Mouse (Mus musculus): ENCODE measurements around the gene Cldn11. TPM values are rescaled to one million over a fixed set of nuclear protein-coding genes. Genes with fewer than 3 reads are reported as not detected.

Cldn11 gene
- polyA plus RNA-seq, 1 experiment, result 337 TPM

- H3K27me3 ChIP-seq (ENCODE audit: control insufficient read depth, insufficient read depth, low read length), result no peaks in the 10 kb centered on the region
- WGBS, result 85% methylated on average over 3 of the region's 3 CpGs
- no peaks in the 10 kb centered on the region for H3K4me1 ChIP-seq (ENCODE audit: control insufficient read depth, insufficient read depth, low read length)
- no peak overlapping the region for H3K27ac ChIP-seq (ENCODE audit: insufficient read depth, low read length)
- no peak overlapping the region for H3K4me3 ChIP-seq (replicated peaks; ENCODE audit: insufficient read depth, low read depth, low read length)
- no peak for DNase-seq
- TF ChIP-seq POLR2A (IDR thresholded peaks at IDR 0.05; ENCODE audit: borderline replicate concordance, insufficient read depth, low read length) (no peak), CTCF (IDR thresholded peaks at IDR 0.05; ENCODE audit: borderline replicate concordance, insufficient read depth, low read depth, low read length) (no peak)
Observed at GRCm38 (mm10) chr3:31205167-31205566, 55.4 kb downstream of the Cldn11 start.

GRCm38 (mm10) chr3:31208046-31208445 lies 58.3 kb downstream of the Cldn11 start:
- no peak overlapping the region for H3K27ac ChIP-seq (ENCODE audit: insufficient read depth, low read length)
- peaks cover 8% of the 10 kb centered on the region; the same call in 1 of the 2 replicates for H3K4me1 ChIP-seq (ENCODE audit: control insufficient read depth, insufficient read depth, low read length)
- H3K4me3 ChIP-seq (replicated peaks; ENCODE audit: insufficient read depth, low read depth, low read length), result no peak overlapping the region
- no peaks in the 10 kb centered on the region for H3K27me3 ChIP-seq (ENCODE audit: control insufficient read depth, insufficient read depth, low read length)
- WGBS, result 77% methylated on average over 4 of the region's 4 CpGs
- TF ChIP-seq CTCF (IDR thresholded peaks at IDR 0.05; ENCODE audit: borderline replicate concordance, insufficient read depth, low read depth, low read length) (no peak), POLR2A (IDR thresholded peaks at IDR 0.05; ENCODE audit: borderline replicate concordance, insufficient read depth, low read length) (no peak)
- no peak for DNase-seq

- WGBS, result 38% methylated on average over 6 of the region's 6 CpGs
- TF ChIP-seq CTCF (IDR thresholded peaks at IDR 0.05; ENCODE audit: borderline replicate concordance, insufficient read depth, low read depth, low read length), result no peak
- no peak for TF ChIP-seq POLR2A (IDR thresholded peaks at IDR 0.05; ENCODE audit: borderline replicate concordance, insufficient read depth, low read length)
- no peak overlapping the region for H3K4me3 ChIP-seq (replicated peaks; ENCODE audit: insufficient read depth, low read depth, low read length)
- peak in 1 of 2 experiments; percentile 8 for DNase-seq
- no peak overlapping the region for H3K27ac ChIP-seq (ENCODE audit: insufficient read depth, low read length)
- H3K27me3 ChIP-seq (ENCODE audit: control insufficient read depth, insufficient read depth, low read length), result no peaks in the 10 kb centered on the region
- peaks cover 12% of the 10 kb centered on the region; the same call in 1 of the 2 replicates for H3K4me1 ChIP-seq (ENCODE audit: control insufficient read depth, insufficient read depth, low read length)
Observed at GRCm38 (mm10) chr3:31208458-31208994, 58.8 kb downstream of the Cldn11 start.

- no peak for DNase-seq
- WGBS, result 40% methylated on average over 19 of the region's 19 CpGs
- H3K4me3 ChIP-seq (replicated peaks; ENCODE audit: insufficient read depth, low read depth, low read length), result no peak overlapping the region
- H3K27me3 ChIP-seq (ENCODE audit: control insufficient read depth, insufficient read depth, low read length), result no peaks in the 10 kb centered on the region
- peaks cover 16% of the 10 kb centered on the region for H3K4me1 ChIP-seq (ENCODE audit: control insufficient read depth, insufficient read depth, low read length)
- H3K27ac ChIP-seq (ENCODE audit: insufficient read depth, low read length), result no peak overlapping the region
- no peak for TF ChIP-seq POLR2A (IDR thresholded peaks at IDR 0.05; ENCODE audit: borderline replicate concordance, insufficient read depth, low read length)
- TF ChIP-seq CTCF (IDR thresholded peaks at IDR 0.05; ENCODE audit: borderline replicate concordance, insufficient read depth, low read depth, low read length), result no peak
Observed at GRCm38 (mm10) chr3:31209001-31209400, 59.3 kb downstream of the Cldn11 start.

- Histone ChIP-seq H3K4me1 (ENCODE audit: control insufficient read depth, insufficient read depth, low read length) (peaks cover 17% of the 10 kb centered on the region), H3K4me3 (replicated peaks; ENCODE audit: insufficient read depth, low read depth, low read length) (no peak overlapping the region), H3K27me3 (ENCODE audit: control insufficient read depth, insufficient read depth, low read length) (no peaks in the 10 kb centered on the region), H3K27ac (ENCODE audit: insufficient read depth, low read length) (peak overlapping the region; percentile 97)
- no peak for DNase-seq
- TF ChIP-seq POLR2A (IDR thresholded peaks at IDR 0.05; ENCODE audit: borderline replicate concordance, insufficient read depth, low read length) (no peak), CTCF (IDR thresholded peaks at IDR 0.05; ENCODE audit: borderline replicate concordance, insufficient read depth, low read depth, low read length) (no peak)
- WGBS, result 74% methylated on average over 9 of the region's 9 CpGs
Observed at GRCm38 (mm10) chr3:31212205-31213038, 62.7 kb downstream of the Cldn11 start.

GRCm38 (mm10) chr3:31213802-31214201 lies 64.1 kb downstream of the Cldn11 start:
- Histone ChIP-seq H3K27ac (ENCODE audit: insufficient read depth, low read length) (peak overlapping the region; percentile 97), H3K4me1 (ENCODE audit: control insufficient read depth, insufficient read depth, low read length) (peaks cover 17% of the 10 kb centered on the region), H3K27me3 (ENCODE audit: control insufficient read depth, insufficient read depth, low read length) (no peaks in the 10 kb centered on the region), H3K4me3 (replicated peaks; ENCODE audit: insufficient read depth, low read depth, low read length) (no peak overlapping the region)
- TF ChIP-seq POLR2A (IDR thresholded peaks at IDR 0.05; ENCODE audit: borderline replicate concordance, insufficient read depth, low read length) (peak; percentile 37; the same call in 1 of the 2 replicates), CTCF (IDR thresholded peaks at IDR 0.05; ENCODE audit: borderline replicate concordance, insufficient read depth, low read depth, low read length) (no peak)
- WGBS, result 4% methylated on average over 3 of the region's 3 CpGs
- peak; percentile 74 to 83 for DNase-seq

Other genes starting within 250 kb of the Cldn11 start
- 25.9 and 30.1 TPM in 2 replicates for gene Phc3, start 180.5 kb upstream of the Cldn11 start, polyA plus RNA-seq (2012; rRNA removed)
- gene Prkci, start 154.2 kb upstream of the Cldn11 start, polyA plus RNA-seq (2012; rRNA removed), result 36.5 and 42.9 TPM in 2 replicates
- 14.0 and 14.5 TPM in 2 replicates for gene Skil, start 54.9 kb upstream of the Cldn11 start, polyA plus RNA-seq (2012; rRNA removed)
- 29.4 and 30.0 TPM in 2 replicates for gene Slc7a14, start 160.5 kb downstream of the Cldn11 start, polyA plus RNA-seq (2012; rRNA removed)

Data from cerebellum, adult 2 months (tissue).